Mouse (Mus musculus) neural tube, embryonic 14.5 days (tissue): ENCODE results near the gene Saa3. TPM values are rescaled to one million over a fixed set of nuclear protein-coding genes. Genes with fewer than 3 reads are reported as not detected.

Experiments used
- ATAC-seq: fragments of 200-750 bp; cut with Nextera tagmentation; 2 replicates; pipeline ENCODE4 v1.8.0; 2017; ENCODE audit warnings: low read depth, mild to moderate bottlenecking, moderate TSS enrichment, moderate library complexity
- H3K27ac ChIP-seq: fragments of 300-500 bp; sonication (generic); 2 replicates; pipeline ENCODE4 v1.5.1; 2014; ENCODE audit warnings: low read depth, mild to moderate bottlenecking, control low read depth, low read length, moderate library complexity, mixed read lengths
- H3K27me3 ChIP-seq: fragments of 300-500 bp; sonication (generic); 2 replicates; pipeline ENCODE4 v1.6.1; 2014; ENCODE audit warnings: low read length; ENCODE audit not compliant: control insufficient read depth, insufficient read depth
- H3K36me3 ChIP-seq: fragments of 300-500 bp; sonication (generic); 2 replicates; pipeline ENCODE4 v1.6.1; 2014; ENCODE audit warnings: low read length, mixed read lengths; ENCODE audit not compliant: control insufficient read depth, insufficient read depth
- H3K4me1 ChIP-seq: fragments of 300-500 bp; sonication (generic); 2 replicates; pipeline ENCODE4 v1.6.1; 2014; ENCODE audit warnings: low read length; ENCODE audit not compliant: control insufficient read depth, insufficient read depth
- H3K4me2 ChIP-seq: fragments of 300-500 bp; sonication (generic); 2 replicates; pipeline ENCODE4 v1.6.1; 2014; ENCODE audit warnings: mild to moderate bottlenecking, low read depth, low read length, control low read depth
- H3K4me3 ChIP-seq: fragments of 300-500 bp; sonication (generic); 2 replicates; pipeline ENCODE4 v1.5.1; 2014; ENCODE audit warnings: low read depth, low read length, control low read depth, mixed read lengths
- H3K9ac ChIP-seq: fragments of 300-500 bp; sonication (generic); replicated peaks from 2 replicates; pipeline ENCODE4 v1.6.1; 2014; ENCODE audit warnings: low read depth, mild to moderate bottlenecking, control low read depth, low read length, mixed read lengths
- H3K9me3 ChIP-seq: fragments of 300-500 bp; sonication (generic); 2 replicates; pipeline ENCODE4 v1.6.1; 2016; ENCODE audit warnings: low read length; ENCODE audit not compliant: control insufficient read depth
- WGBS: fragments of 180-500 bp; shearing (Covaris S2); extraction: QIAGEN DNeasy Blood & Tissue Kit; methylation state at CpG from one replicate; pipeline ENCODE4 v1.1.7; 2014; 5-methylcytosine and 5-hydroxymethylcytosine counted together
- polyA plus RNA-seq: library from polyadenylated mRNA; unstranded; fragments of >200 nt; fragmentation: Nextera tagmentation; extraction: Ambion mirVana; gene quantifications from 2 replicates; pipeline ENCODE4 v1.2.1, GENCODE M21; 2014

Gene Saa3
- polyA plus RNA-seq, 1 experiment from 2014 or later: 1.0 TPM

DNA sequence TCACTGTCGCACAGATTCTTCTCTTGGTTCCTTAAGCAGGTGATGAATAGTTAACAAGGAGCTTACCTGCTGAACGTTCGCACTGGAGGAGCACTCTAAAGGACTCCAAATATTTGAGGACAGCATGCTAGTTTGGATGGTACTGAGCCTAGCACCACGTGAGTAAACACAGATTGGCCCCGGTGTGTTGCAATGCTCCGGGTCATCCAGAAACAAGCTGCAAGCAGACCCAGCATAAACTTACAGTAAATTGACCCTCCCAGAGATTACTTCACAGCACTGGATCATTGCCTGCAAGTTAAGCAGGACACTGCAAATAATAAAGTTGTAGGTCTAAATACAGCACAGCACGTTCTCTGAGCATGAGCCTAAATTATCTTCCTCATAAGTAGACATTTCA is 4.0 kb upstream of the Saa3 start:
- no peaks in the 10 kb centered on the region for H3K27me3 ChIP-seq
- no peak overlapping the region for H3K9ac ChIP-seq
- no peak overlapping the region for H3K4me3 ChIP-seq
- H3K27ac ChIP-seq: no peak overlapping the region
- WGBS: 86% methylated on average over 7 of the region's 7 CpGs
- H3K4me2 ChIP-seq: no peak overlapping the region
- H3K36me3 ChIP-seq: no peaks in the 10 kb centered on the region
- no peak for ATAC-seq
- no peaks in the 10 kb centered on the region for H3K9me3 ChIP-seq
- H3K4me1 ChIP-seq: no peaks in the 10 kb centered on the region

DNA sequence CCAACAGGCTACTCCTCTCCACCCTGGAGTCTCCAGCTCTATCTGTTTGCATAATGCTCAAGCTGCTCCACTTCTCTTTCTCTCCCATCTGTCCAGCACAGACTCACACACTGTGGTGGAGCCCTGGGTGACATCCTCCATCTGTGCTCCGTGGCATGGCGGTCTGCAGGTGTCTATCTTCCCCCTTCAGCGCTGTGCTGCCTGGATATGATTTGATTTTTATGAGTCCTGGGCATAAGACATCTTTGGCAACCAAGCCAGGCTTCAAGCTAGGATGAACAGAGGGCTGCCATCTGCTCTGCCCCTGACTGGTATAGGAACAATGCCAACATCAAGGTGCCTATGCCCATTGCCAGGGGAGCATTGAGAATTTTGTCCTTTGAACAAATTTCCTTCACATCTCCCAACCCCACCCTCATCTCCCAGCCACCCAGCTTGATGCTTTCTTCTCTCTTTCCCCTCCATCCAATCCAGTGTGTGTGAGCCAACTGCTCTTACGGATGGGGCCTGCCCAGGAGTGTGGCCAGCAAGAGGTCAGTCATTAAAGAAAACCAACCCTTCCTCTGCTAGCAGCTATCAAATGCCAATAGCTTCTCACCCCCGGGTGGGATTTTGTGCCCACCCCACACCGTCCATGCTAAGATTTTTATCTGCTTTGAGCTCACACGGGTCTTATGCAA is 3.2 kb upstream of the Saa3 start:
- WGBS: 88% methylated on average over 7 of the region's 7 CpGs
- Histone ChIP-seq H3K4me1 (no peaks in the 10 kb centered on the region), H3K4me3 (no peak overlapping the region), H3K4me2 (no peak overlapping the region), H3K27me3 (no peaks in the 10 kb centered on the region), H3K27ac (no peak overlapping the region), H3K36me3 (no peaks in the 10 kb centered on the region), H3K9me3 (no peaks in the 10 kb centered on the region), H3K9ac (no peak overlapping the region)
- ATAC-seq: no peak

DNA sequence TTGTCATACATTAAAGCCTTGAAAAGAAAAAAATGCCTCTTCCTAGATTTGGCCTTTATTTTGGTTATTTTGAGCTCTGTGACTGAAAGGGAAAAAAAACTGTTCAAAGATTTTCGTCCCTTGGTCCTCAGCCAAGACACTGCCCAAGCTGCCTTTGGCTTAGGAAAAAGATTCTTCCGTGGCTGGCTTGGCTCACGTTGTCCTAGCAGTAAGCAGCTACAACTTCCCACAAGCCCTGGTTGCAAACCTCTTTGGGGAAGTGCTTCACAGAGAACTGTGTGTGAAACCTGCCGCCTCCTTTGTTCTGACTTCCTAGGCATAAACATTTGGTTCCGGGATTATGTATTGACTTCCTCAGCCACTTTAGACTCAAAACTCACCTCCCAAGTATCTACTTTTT is 1.4 kb upstream of the Saa3 start:
- H3K27ac ChIP-seq: no peak overlapping the region
- 66% methylated on average over 5 of the region's 5 CpGs for WGBS

DNA sequence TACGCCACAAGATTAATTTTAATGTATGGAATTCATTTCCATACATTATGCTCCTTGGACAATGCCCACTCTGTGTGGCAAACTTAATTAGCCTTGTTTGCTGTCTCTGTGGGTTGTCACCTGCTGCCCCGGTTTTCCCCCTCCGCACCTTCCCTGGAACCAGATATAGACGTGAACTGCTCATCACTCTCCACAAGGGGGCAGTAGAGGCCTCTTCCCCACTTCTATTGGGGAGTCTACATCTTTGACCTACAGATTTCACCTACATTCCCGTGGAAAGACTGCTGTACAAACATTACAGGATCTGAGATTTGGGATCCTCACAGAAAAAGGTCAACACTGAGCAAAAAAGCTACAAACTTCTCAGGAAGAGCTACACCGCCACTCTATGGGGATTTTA is 982 bp downstream of the Saa3 start:
- Histone ChIP-seq H3K4me1 (peaks cover 2% of the 10 kb centered on the region; the same call in 1 of the 2 replicates), H3K4me2 (no peak overlapping the region), H3K27ac (no peak overlapping the region), H3K36me3 (no peaks in the 10 kb centered on the region), H3K27me3 (no peaks in the 10 kb centered on the region), H3K9ac (no peak overlapping the region), H3K4me3 (no peak overlapping the region), H3K9me3 (no peaks in the 10 kb centered on the region)
- WGBS: 34% methylated on average over 6 of the region's 6 CpGs
- no peak for ATAC-seq

More for the DNA sequence above, 1.4 kb upstream of the Saa3 start:
- Histone ChIP-seq H3K4me2 (no peak overlapping the region), H3K36me3 (no peaks in the 10 kb centered on the region), H3K9ac (no peak overlapping the region), H3K4me3 (no peak overlapping the region), H3K9me3 (no peaks in the 10 kb centered on the region), H3K27me3 (no peaks in the 10 kb centered on the region), H3K4me1 (no peaks in the 10 kb centered on the region)
- ATAC-seq: no peak

DNA sequence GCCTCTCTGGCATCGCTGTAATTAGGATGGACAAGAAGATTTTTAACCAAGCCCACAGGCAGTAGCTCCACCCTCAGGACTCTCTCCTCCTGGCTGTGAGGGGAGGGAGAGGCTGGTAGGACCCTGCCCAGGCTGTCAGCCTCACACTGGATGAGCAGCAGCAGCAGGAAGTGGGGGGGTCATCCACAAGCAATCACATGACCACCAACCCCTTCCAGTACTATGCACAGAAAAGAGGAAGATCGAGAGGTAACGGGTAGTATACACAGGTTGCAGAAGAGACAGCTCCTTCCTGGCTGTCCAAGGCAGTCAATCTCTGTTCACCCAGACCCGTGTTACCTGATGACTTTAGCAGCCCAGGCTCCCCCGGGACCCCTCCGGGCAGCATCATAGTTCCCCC is 3.2 kb downstream of the Saa3 start:
- Histone ChIP-seq H3K4me2 (no peak overlapping the region), H3K27me3 (no peaks in the 10 kb centered on the region), H3K9ac (no peak overlapping the region), H3K9me3 (no peaks in the 10 kb centered on the region), H3K36me3 (no peaks in the 10 kb centered on the region), H3K4me3 (no peak overlapping the region), H3K4me1 (peaks cover 4% of the 10 kb centered on the region; the same call in 1 of the 2 replicates), H3K27ac (no peak overlapping the region)
- WGBS: 83% methylated on average over 6 of the region's 6 CpGs
- ATAC-seq: no peak

DNA sequence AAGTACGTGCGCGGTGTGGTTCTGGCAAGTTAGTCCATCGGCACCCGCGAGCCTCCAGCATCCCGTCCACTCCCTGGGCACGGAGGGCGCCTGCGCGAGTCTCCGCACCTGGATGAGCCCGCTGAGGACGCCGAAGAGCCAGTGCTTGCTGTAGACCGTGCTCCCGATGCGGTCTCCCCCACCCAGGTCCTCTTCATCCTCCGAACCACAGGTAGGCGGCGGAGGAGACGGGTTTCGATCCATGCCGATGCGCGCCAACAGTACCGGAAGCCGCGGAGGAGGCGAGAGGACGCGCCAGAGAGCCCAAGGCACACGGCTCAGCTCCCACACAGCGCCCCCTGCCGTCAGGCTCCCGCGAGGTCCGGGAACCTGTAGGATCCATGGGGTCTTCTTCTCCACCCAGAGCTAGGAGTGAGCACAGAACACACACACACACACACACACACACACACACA is 5.1 kb downstream of the Saa3 start, which contains the start of gene Saal1:
TSS of gene Saal1 (minus strand) at position 291 of the 455 bp plus-strand sequence.
- WGBS: under 1% methylated on average over 38 of the region's 38 CpGs
- Histone ChIP-seq H3K4me1 (peaks cover 4% of the 10 kb centered on the region; the same call in 1 of the 2 replicates), H3K27ac (peak within 1 kb of the TSS; percentile 74; the same call in 1 of the 2 replicates), H3K9me3 (no peaks in the 10 kb centered on the region), H3K4me2 (peak within 1 kb of the TSS; percentile 51), H3K36me3 (peaks cover 11% of the 10 kb centered on the region; the same call in 1 of the 2 replicates), H3K9ac (peak within 1 kb of the TSS; percentile 82), H3K27me3 (no peaks in the 10 kb centered on the region), H3K4me3 (peak within 1 kb of the TSS; percentile 69)
- ATAC-seq: peak; percentile 98

DNA sequence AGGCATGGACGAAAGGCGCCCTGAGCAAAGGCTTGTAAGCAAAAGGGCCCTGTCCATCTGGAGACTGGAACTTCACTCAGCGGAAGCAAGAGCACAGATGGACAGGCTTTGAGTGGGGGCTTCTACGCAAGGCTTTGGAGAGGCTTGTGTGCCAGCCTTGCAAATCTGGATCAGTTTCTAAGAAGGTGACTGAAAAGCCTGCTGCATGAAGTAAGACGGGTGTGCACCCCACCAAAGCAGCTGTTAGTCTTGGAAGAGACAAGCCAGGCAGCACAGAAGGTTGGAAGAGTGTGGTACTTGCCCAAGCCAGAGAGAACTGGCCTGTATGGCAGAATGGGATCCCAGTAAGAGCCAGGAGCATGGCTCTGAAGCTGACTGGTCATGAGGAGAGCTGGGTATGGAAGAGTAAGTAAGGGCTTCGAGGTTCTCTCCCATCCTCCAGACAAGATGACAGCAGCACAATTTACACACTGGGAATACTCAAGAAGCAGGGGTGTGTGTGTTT is 14.9 kb downstream of the Saa3 start:
- ATAC-seq: no peak
- Histone ChIP-seq H3K9me3 (no peaks in the 10 kb centered on the region), H3K27me3 (no peaks in the 10 kb centered on the region), H3K27ac (no peak overlapping the region), H3K4me1 (no peaks in the 10 kb centered on the region), H3K36me3 (peaks cover 54% of the 10 kb centered on the region), H3K9ac (no peak overlapping the region), H3K4me2 (no peak overlapping the region), H3K4me3 (no peak overlapping the region)
- WGBS: 94% methylated on average over 6 of the region's 6 CpGs

DNA sequence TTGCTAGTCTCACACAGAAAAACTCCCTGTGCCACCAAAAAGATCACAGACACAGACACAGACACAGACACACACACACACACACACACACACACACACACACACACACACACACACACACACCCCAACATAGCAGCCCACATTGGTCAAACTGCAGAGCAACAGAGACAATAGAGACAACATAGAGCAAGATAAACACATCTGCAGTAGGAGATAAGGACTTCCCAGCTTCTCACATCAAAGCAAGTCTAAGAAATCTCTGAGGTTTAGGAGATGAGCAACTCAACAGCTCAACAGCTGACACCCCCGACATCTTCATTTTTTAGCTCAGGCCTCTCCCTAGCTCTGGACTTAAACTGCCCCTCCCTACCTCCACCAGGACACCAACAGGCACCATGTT is 18.7 kb downstream of the Saa3 start:
- Histone ChIP-seq H3K27me3 (no peaks in the 10 kb centered on the region), H3K27ac (no peak overlapping the region), H3K9ac (no peak overlapping the region), H3K4me2 (no peak overlapping the region), H3K9me3 (no peaks in the 10 kb centered on the region), H3K36me3 (peaks cover 33% of the 10 kb centered on the region), H3K4me3 (no peak overlapping the region), H3K4me1 (no peaks in the 10 kb centered on the region)
- WGBS: 92% methylated on average over 1 of the region's 1 CpGs
- ATAC-seq: no peak

DNA sequence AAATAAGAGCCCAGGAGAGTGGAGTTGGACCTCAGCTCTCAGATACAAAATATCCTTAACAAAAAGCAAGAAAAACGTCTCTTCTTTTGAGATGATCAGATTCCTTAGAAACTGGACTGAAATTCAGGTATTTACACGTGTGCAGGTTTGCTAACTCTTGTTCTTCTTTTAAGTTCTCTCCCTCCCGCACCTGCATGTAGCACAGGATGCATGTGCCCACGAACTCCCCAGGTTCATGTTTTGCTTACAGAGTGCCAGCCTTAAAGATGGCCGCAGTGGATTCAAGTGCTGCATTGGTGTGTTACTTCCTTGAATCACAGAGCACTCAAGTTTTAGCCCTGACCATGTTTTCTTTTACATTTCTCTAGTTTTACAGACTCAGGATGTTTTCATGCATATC is 28.7 kb downstream of the Saa3 start:
- Histone ChIP-seq H3K9ac (no peak overlapping the region), H3K4me3 (no peak overlapping the region), H3K36me3 (peaks cover 12% of the 10 kb centered on the region; the same call in 1 of the 2 replicates), H3K27me3 (no peaks in the 10 kb centered on the region), H3K27ac (no peak overlapping the region), H3K4me2 (no peak overlapping the region), H3K4me1 (no peaks in the 10 kb centered on the region), H3K9me3 (no peaks in the 10 kb centered on the region)
- 84% methylated on average over 5 of the region's 5 CpGs for WGBS
- ATAC-seq: no peak
